Mouse (Mus musculus) liver, postnatal 0 days (tissue): ENCODE results near the gene Supt3.

Experiments used
- CTCF ChIP-seq: sonication (generic); IDR thresholded peaks from 2 replicates; pipeline ENCODE4 v1.5.1; 2016; ENCODE audit warnings: antibody characterized with exemption, low read depth
- EP300 ChIP-seq: IDR thresholded peaks from 2 replicates; pipeline ENCODE4 v1.6.1; 2016; ENCODE audit warnings: antibody characterized with exemption, low read depth, mild to moderate bottlenecking

DNA sequence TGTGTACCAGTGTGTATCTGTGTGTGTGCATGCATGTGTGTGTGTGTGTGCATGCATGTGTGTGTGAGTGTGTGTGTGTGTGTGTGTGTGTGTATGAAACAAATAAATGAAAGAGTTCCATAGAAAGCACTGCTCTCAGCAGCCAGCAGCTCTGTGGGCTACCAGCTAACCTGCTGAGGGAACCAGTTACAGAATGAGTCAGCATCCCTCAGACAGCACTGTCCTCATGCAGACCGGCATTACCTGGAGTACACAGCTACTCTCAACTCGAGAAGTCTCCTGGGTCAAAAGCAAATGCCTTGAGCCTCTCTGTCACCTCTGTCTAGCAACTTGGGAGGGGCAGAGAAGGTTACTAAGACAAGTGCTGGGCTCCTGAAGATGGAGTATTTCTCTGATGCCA is 48.5 kb upstream of the Supt3 start:
- TF ChIP-seq CTCF (no peak), EP300 (no peak)
